Mouse (Mus musculus) neural tube, embryonic 14.5 days (tissue): ENCODE results near the gene Kcnh2. TPM values are rescaled to one million over a fixed set of nuclear protein-coding genes. Genes with fewer than 3 reads are reported as not detected.

ENCODE experiments used
- ATAC-seq: fragments of 200-750 bp; cut with Nextera tagmentation; 2 replicates; pipeline ENCODE4 v1.8.0; 2017; ENCODE audit warnings: low read depth, mild to moderate bottlenecking, moderate TSS enrichment, moderate library complexity
- H3K27ac ChIP-seq: fragments of 300-500 bp; sonication (generic); 2 replicates; pipeline ENCODE4 v1.5.1; 2014; ENCODE audit warnings: low read depth, mild to moderate bottlenecking, control low read depth, low read length, moderate library complexity, mixed read lengths
- H3K27me3 ChIP-seq: fragments of 300-500 bp; sonication (generic); 2 replicates; pipeline ENCODE4 v1.6.1; 2014; ENCODE audit warnings: low read length; ENCODE audit not compliant: control insufficient read depth, insufficient read depth
- H3K36me3 ChIP-seq: fragments of 300-500 bp; sonication (generic); 2 replicates; pipeline ENCODE4 v1.6.1; 2014; ENCODE audit warnings: low read length, mixed read lengths; ENCODE audit not compliant: control insufficient read depth, insufficient read depth
- H3K4me1 ChIP-seq: fragments of 300-500 bp; sonication (generic); 2 replicates; pipeline ENCODE4 v1.6.1; 2014; ENCODE audit warnings: low read length; ENCODE audit not compliant: control insufficient read depth, insufficient read depth
- H3K4me2 ChIP-seq: fragments of 300-500 bp; sonication (generic); 2 replicates; pipeline ENCODE4 v1.6.1; 2014; ENCODE audit warnings: mild to moderate bottlenecking, low read depth, low read length, control low read depth
- H3K4me3 ChIP-seq: fragments of 300-500 bp; sonication (generic); 2 replicates; pipeline ENCODE4 v1.5.1; 2014; ENCODE audit warnings: low read depth, low read length, control low read depth, mixed read lengths
- H3K9ac ChIP-seq: fragments of 300-500 bp; sonication (generic); replicated peaks from 2 replicates; pipeline ENCODE4 v1.6.1; 2014; ENCODE audit warnings: low read depth, mild to moderate bottlenecking, control low read depth, low read length, mixed read lengths
- H3K9me3 ChIP-seq: fragments of 300-500 bp; sonication (generic); 2 replicates; pipeline ENCODE4 v1.6.1; 2016; ENCODE audit warnings: low read length; ENCODE audit not compliant: control insufficient read depth
- WGBS: fragments of 180-500 bp; shearing (Covaris S2); extraction: QIAGEN DNeasy Blood & Tissue Kit; methylation state at CpG from one replicate; pipeline ENCODE4 v1.1.7; 2014; 5-methylcytosine and 5-hydroxymethylcytosine counted together
- polyA plus RNA-seq: library from polyadenylated mRNA; unstranded; fragments of >200 nt; fragmentation: Nextera tagmentation; extraction: Ambion mirVana; gene quantifications from 2 replicates; pipeline ENCODE4 v1.2.1, GENCODE M21; 2014

Gene Kcnh2
- polyA plus RNA-seq, 1 experiment from 2014 or later, result 13.6 TPM

- Histone ChIP-seq H3K27me3 (no peaks in the 10 kb centered on the region; the same call in 1 of the 2 replicates), H3K4me2 (no peak overlapping the region), H3K36me3 (no peaks in the 10 kb centered on the region), H3K9ac (no peak overlapping the region), H3K27ac (no peak overlapping the region), H3K9me3 (no peaks in the 10 kb centered on the region), H3K4me1 (0 out of 2 replicates have a peak, but pooled peaks cover 6% of the 10 kb centered on the region), H3K4me3 (no peak overlapping the region)
- WGBS, result 69% methylated on average over 6 of the region's 6 CpGs
- no peak for ATAC-seq
Measured at GRCm38 (mm10) chr5:24381486-24381885, 30.1 kb upstream of the Kcnh2 start.

- WGBS, result 93% methylated on average over 4 of the region's 4 CpGs
- no peak overlapping the region for H3K27ac ChIP-seq
- no peak overlapping the region for H3K9ac ChIP-seq
- H3K36me3 ChIP-seq, result no peaks in the 10 kb centered on the region
- no peaks in the 10 kb centered on the region for H3K9me3 ChIP-seq
- 0 out of 2 replicates have a peak, but pooled peaks cover 6% of the 10 kb centered on the region for H3K4me1 ChIP-seq
- H3K4me2 ChIP-seq, result no peak overlapping the region
- H3K27me3 ChIP-seq, result no peaks in the 10 kb centered on the region
- no peak for ATAC-seq
- H3K4me3 ChIP-seq, result no peak overlapping the region
Measured at GRCm38 (mm10) chr5:24380499-24380898, 29.1 kb upstream of the Kcnh2 start.

GRCm38 (mm10) chr5:24379501-24379900, 28.1 kb upstream of the Kcnh2 start:
- Histone ChIP-seq H3K4me2 (no peak overlapping the region), H3K4me3 (no peak overlapping the region), H3K9ac (no peak overlapping the region), H3K36me3 (no peaks in the 10 kb centered on the region), H3K4me1 (0 out of 2 replicates have a peak, but pooled peaks cover 6% of the 10 kb centered on the region), H3K27me3 (no peaks in the 10 kb centered on the region), H3K9me3 (no peaks in the 10 kb centered on the region), H3K27ac (no peak overlapping the region)
- 85% methylated on average over 4 of the region's 4 CpGs for WGBS
- ATAC-seq, result no peak

- 0 out of 2 replicates have a peak, but pooled peaks cover 6% of the 10 kb centered on the region for H3K4me1 ChIP-seq
- 88% methylated on average over 2 of the region's 2 CpGs for WGBS
- H3K27me3 ChIP-seq, result no peaks in the 10 kb centered on the region
- H3K9ac ChIP-seq, result no peak overlapping the region
- no peak overlapping the region for H3K4me3 ChIP-seq
- H3K36me3 ChIP-seq, result no peaks in the 10 kb centered on the region
- no peak overlapping the region for H3K27ac ChIP-seq
- no peak overlapping the region for H3K4me2 ChIP-seq
- H3K9me3 ChIP-seq, result no peaks in the 10 kb centered on the region
- no peak for ATAC-seq
Measured at GRCm38 (mm10) chr5:24378700-24379099, 27.3 kb upstream of the Kcnh2 start.

GRCm38 (mm10) chr5:24374666-24375328, 23.4 kb upstream of the Kcnh2 start:
- Histone ChIP-seq H3K4me1 (no peaks in the 10 kb centered on the region), H3K27ac (no peak overlapping the region), H3K36me3 (no peaks in the 10 kb centered on the region), H3K4me3 (no peak overlapping the region), H3K9me3 (no peaks in the 10 kb centered on the region), H3K9ac (no peak overlapping the region), H3K27me3 (no peaks in the 10 kb centered on the region), H3K4me2 (no peak overlapping the region)
- no peak for ATAC-seq
- WGBS, result 89% methylated on average over 7 of the region's 7 CpGs

GRCm38 (mm10) chr5:24374216-24374615, 22.8 kb upstream of the Kcnh2 start:
- ATAC-seq, result no peak
- Histone ChIP-seq H3K9me3 (no peaks in the 10 kb centered on the region), H3K9ac (no peak overlapping the region), H3K27me3 (no peaks in the 10 kb centered on the region), H3K27ac (no peak overlapping the region), H3K36me3 (no peaks in the 10 kb centered on the region), H3K4me3 (no peak overlapping the region), H3K4me2 (no peak overlapping the region), H3K4me1 (no peaks in the 10 kb centered on the region)
- WGBS, result 66% methylated on average over 6 of the region's 6 CpGs

- Histone ChIP-seq H3K4me3 (no peak overlapping the region), H3K27me3 (no peaks in the 10 kb centered on the region), H3K9ac (no peak overlapping the region), H3K27ac (no peak overlapping the region), H3K4me2 (no peak overlapping the region), H3K4me1 (no peaks in the 10 kb centered on the region), H3K36me3 (no peaks in the 10 kb centered on the region), H3K9me3 (no peaks in the 10 kb centered on the region)
- 79% methylated on average over 5 of the region's 5 CpGs for WGBS
- no peak for ATAC-seq
Measured at GRCm38 (mm10) chr5:24373807-24374206, 22.4 kb upstream of the Kcnh2 start.

- no peak for ATAC-seq
- Histone ChIP-seq H3K36me3 (no peaks in the 10 kb centered on the region), H3K27me3 (no peaks in the 10 kb centered on the region), H3K4me3 (no peak overlapping the region), H3K9ac (no peak overlapping the region), H3K9me3 (no peaks in the 10 kb centered on the region), H3K4me2 (no peak overlapping the region), H3K27ac (no peak overlapping the region), H3K4me1 (no peaks in the 10 kb centered on the region)
- 92% methylated on average over 9 of the region's 9 CpGs for WGBS
Measured at GRCm38 (mm10) chr5:24369767-24370166, 18.4 kb upstream of the Kcnh2 start.

- no peaks in the 10 kb centered on the region for H3K36me3 ChIP-seq
- no peak overlapping the region for H3K4me3 ChIP-seq
- WGBS, result 82% methylated on average over 9 of the region's 9 CpGs
- H3K27me3 ChIP-seq, result no peaks in the 10 kb centered on the region
- no peak overlapping the region for H3K9ac ChIP-seq
- no peak overlapping the region for H3K27ac ChIP-seq
- H3K4me2 ChIP-seq, result no peak overlapping the region
- H3K4me1 ChIP-seq, result no peaks in the 10 kb centered on the region
- no peak for ATAC-seq
- no peaks in the 10 kb centered on the region for H3K9me3 ChIP-seq
Measured at GRCm38 (mm10) chr5:24366426-24366825, 15.0 kb upstream of the Kcnh2 start.
